Mouse (Mus musculus): ENCODE measurements around the gene Naa60.

Naa60 gene

DNA sequence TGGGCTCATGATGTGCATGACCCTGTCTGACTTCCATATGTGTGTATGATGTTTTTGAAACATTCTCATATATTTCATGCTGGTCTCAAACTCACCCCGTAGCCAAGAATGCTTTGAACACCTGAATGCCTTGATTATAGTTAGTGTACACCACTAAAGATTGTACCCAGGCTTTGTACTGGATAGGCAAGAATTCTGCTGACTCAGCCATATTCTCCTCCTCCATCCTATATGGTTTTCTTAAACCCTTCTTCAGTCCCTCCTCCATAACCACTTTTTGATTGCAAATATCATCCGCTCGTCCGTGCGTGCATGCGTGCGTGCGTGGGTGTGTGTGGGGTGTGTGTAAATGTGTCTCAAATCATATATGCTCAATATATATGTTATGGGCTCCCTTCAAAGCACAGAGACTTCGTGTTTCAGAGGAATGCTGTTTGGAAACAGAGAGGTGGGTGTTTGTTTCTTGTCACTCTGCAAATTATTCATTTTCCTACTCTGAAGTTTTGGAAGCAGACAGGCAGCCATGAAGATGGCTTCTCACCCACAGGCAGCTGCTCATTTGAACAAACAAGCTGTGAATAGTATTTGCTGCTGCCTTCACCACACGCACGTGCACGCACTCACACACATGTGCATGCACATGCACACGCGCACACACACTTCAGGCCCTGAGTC lies 19.6 kb downstream of the Naa60 start:
- no peak for DNase-seq (ENCODE audit: low spot score)

- DNase-seq (ENCODE audit: low spot score), result no peak
Observed at GRCm38 (mm10) chr16:3893739-3894138, 21.6 kb downstream of the Naa60 start.

- DNase-seq (ENCODE audit: low spot score), result peak; percentile 14
Observed at GRCm38 (mm10) chr16:3895173-3895792, 23.1 kb downstream of the Naa60 start.

DNA sequence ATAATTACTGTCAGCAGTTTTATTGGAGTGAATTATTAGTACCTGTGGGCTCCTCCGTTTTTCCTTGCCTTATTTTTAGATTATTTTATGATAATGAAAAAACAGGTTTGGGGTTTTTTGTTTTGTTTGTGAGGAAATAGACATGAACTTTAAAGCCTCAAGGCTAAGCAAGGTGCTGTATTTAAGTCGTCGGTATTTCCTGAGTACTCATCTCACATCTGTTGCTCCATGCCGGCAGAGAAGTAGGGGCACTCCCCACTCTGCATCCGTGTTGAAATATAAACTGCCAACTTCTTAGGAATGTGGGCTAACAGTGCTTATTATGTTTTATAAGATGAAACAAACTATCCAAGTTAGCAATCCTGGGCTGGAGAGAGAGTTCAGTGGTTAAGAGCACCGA lies 23.9 kb downstream of the Naa60 start:
- DNase-seq (ENCODE audit: low spot score), result no peak

DNA sequence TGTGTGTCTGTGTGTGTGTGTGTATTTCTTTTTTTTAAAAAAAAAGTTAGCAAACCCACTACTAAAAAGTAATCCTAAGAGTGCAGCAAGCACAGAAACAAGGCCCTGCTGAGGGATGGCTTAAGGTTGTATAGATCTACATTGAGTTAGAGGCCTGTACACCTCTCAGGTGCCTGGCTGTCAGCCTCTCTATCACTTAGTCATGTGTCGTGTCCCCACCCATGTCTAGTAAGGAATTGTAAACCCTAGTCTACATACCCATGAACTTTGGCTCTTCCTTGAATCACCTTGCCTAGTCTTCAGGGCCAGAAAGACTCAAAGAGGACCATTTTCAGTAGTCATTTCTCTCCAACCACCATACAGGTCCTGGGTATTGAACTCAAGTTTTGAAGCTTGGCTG lies 24.4 kb downstream of the Naa60 start:
- no peak for DNase-seq (ENCODE audit: low spot score)

- no peak for DNase-seq (ENCODE audit: low spot score)
Observed at GRCm38 (mm10) chr16:3907471-3907870, 35.3 kb downstream of the Naa60 start.

DNA sequence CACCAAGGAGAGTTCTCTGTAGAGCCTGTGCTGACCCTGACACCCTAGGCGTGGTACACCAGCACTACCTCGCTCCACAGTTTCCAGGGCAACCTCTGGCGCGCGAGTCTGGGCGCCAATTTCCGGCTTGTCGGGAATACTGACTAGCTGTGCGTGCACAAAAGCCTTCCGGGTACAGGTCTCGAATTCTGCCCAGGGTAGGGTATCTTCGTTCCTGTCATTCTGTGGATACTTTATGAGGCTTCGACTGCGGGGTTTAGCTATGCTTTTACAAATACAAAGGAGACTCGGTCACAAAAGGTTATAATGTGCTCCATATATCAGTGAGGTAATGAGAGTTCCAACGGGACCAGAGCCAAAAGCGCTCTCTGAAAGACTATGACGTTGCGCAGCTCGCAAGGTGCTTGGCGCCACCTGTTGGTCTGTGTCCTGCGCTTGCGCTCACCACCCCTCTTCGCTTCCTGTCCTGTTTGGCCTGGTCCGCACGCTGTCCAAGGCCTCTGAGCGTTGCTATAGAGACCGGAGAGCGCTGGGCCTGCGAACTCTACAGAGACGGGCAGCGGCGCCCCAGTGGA lies 36.4 kb downstream of the Naa60 start, which contains the start of the genes 1700037C18Rik and Cluap1:
Gene 1700037C18Rik (minus strand): TSS at position 153 of the 575 bp plus-strand sequence.
Gene Cluap1 (plus strand): TSS at position 265 of the 575 bp plus-strand sequence.
- peak; percentile 87 for DNase-seq (ENCODE audit: low spot score)

- DNase-seq (ENCODE audit: low spot score), result no peak
Observed at GRCm38 (mm10) chr16:3909118-3909517, 36.9 kb downstream of the Naa60 start.

- DNase-seq (ENCODE audit: low spot score), result no peak
Observed at GRCm38 (mm10) chr16:3920756-3921155, 48.6 kb downstream of the Naa60 start.

DNA sequence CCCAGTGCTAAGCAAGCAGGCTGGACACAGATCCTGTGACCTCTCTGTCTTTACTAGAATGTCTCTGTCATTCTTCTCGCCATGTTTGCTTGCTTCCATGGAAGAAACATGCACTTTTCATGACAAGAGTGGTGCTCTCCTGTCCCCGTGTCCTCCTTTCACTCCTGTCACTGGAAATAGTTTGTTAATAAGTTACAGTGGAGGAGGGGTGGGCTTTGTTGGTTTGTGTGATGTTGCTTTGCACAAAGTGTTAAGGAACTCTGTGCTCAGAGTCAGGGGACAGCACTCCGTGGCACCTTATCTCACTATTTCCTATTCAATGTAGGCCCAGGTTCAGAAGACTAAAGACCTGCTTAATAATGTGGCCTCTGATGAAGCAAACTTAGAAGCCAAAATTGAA lies 51.3 kb downstream of the Naa60 start:
- no peak for DNase-seq (ENCODE audit: low spot score)

DNA sequence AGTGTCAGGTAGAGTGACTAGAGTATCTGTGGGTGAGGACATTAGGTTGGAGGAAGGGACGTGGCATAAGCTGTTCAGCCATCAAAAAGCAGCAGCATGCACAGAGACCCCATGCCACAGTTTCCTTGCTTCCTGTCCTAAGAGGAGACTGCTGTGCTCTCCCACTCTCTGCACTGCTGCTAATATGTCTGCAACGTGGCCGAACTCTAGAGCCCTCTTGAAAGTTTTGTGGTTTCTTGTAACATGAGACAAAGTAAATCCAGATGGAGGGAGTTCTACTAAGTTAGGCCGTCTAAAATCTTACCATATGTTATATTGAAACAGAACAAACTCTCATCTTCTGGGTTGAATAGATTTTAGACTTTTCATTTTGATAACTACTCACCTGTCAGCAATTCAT lies 51.8 kb downstream of the Naa60 start:
- DNase-seq (ENCODE audit: low spot score), result no peak

DNA sequence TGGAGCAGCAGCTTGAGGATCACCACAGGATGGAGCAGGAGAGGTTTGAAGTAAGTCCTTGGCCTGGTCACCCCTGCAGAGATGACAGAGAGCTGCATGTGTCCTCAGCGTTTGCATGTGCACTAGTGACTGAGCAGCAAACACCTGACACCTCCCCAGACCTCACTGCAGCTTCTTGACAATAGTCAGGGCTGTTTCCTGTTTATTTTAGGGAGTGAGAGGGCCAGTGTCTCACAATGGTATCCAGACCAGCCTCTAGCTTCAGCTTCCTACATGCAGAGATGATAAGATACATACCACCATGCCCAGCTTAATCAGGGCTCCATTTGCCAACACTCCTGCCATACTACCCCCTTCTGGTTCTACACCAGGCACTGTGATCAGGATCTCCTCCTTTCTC lies 56.4 kb downstream of the Naa60 start:
- no peak for DNase-seq (ENCODE audit: low spot score)

DNA sequence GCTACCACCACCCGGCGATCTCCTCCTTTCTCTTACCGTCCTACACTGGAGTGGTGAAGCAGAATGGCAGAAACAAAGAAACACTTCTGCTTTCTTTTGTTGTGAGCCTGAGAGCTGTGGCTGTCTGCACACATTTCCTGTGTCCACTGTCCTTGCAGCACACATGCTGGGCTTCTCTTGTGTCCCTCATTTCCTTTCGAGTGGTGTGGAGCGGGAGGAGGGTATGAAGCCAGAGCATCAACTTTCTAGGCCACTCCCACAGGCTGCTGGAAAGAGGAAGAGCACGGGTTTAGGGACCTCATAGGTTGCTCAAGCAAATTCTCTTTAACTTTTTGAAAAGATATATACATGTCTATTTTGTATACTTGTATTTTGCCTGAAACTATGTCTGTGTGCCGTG lies 57.0 kb downstream of the Naa60 start:
- DNase-seq (ENCODE audit: low spot score), result no peak

DNA sequence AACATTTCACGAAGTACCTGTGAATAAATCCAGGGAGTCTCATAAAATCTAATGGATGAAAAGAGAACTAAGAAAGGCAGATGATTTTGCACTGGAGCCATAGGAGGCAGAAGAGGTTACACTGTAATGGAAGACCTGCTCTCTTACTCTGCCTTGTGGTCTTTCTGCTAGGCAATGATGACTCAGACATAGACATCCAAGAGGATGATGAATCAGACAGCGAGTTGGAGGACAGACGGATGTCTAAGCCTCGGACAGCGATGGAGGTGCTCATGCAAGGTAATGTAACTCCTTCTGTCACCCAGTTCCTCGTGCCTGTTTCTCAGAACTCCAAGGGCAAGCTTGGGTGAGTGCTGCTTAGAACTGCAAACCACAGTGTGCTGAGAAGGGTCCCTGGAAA lies 61.4 kb downstream of the Naa60 start:
- DNase-seq (ENCODE audit: low spot score), result no peak

- no peak for DNase-seq (ENCODE audit: low spot score)
Observed at GRCm38 (mm10) chr16:3934091-3934490, 61.9 kb downstream of the Naa60 start.

DNA sequence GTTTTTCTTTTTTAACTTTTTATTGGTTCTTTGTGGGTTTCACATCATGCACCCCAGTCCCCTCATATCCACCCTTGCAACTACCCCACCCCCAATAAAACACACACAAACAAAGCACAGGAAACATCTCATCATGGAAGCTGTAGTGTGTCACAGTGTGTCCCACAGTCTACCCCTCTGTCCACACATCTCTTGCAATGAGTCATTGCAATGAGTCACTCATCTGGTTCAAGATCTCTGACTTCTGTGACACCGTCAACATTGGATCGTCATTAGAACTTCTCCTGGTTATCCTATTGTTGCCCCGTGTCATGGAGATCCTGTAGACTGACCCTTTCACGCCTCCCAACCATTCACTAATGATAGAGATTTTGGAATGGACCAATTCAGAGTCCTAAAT lies 62.5 kb downstream of the Naa60 start:
- DNase-seq (ENCODE audit: low spot score), result no peak

DNA sequence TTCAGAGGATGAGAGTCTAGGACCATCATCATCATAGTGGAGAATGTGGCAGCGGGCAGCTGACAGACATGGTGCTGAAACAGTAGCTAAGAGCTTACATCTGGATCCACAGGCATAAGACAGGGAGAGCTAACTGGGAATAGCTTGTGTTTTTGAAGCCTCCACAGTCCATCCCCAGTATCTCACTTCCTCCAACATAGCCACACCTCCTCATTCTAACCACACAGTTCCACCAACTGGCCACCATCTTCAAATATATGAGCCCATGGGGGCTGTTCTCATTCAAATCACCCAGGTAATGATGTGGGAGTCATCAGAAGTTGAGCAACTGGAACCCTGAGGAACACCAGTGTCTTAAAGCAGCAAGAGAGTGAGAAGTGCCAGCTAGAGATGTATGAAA lies 79.0 kb downstream of the Naa60 start:
- no peak for DNase-seq (ENCODE audit: low spot score)

All from urinary bladder, postnatal 25 days (tissue).